Mouse (Mus musculus) liver, embryonic 14.5 days (tissue): ENCODE data around the gene Irgm2. TPM values are rescaled to one million over a fixed set of nuclear protein-coding genes. Genes with fewer than 3 reads are reported as not detected.

ENCODE experiments used
- ATAC-seq: fragments of 200-750 bp; cut with Nextera tagmentation; 2 replicates; pipeline ENCODE4 v1.8.0; 2017; ENCODE audit warnings: moderate number of reproducible peaks, mild to moderate bottlenecking, moderate library complexity; ENCODE audit not compliant: insufficient read depth
- DNase-seq, 3 experiments: peaks; one replicate each; pipeline ENCODE4 v3.0.0-alpha.2; 2012 to 2013; ENCODE audit warnings: low read depth in 3 of 3, low spot score in 3 of 3
- H3K27ac ChIP-seq: fragments of 300-500 bp; sonication (generic); 2 replicates; pipeline ENCODE4 v1.5.1; 2014; ENCODE audit warnings: moderate library complexity, mild to moderate bottlenecking, control low read depth, inconsistent platforms
- H3K27me3 ChIP-seq: fragments of 300-500 bp; sonication (generic); 2 replicates; pipeline ENCODE4 v1.6.1; 2014; ENCODE audit warnings: mild to moderate bottlenecking, low read length, moderate library complexity; ENCODE audit not compliant: control insufficient read depth, insufficient read depth
- H3K36me3 ChIP-seq: fragments of 300-500 bp; sonication (generic); replicated peaks from 2 replicates; pipeline ENCODE4 v1.6.1; 2014; ENCODE audit warnings: low read depth; ENCODE audit not compliant: control insufficient read depth, insufficient read depth
- H3K4me1 ChIP-seq, 2 experiments: fragments of 200-500 bp in 1 of 2; fragments of 300-500 bp in 1 of 2; sonication (generic) in 1 of 2; replicated peaks; 2 replicates each; pipeline ENCODE4 v1.6.1; 2012 to 2014; ENCODE audit warnings: antibody characterized with exemption in 1 of 2, inconsistent platforms in 1 of 2, low read length in 1 of 2; ENCODE audit not compliant: control insufficient read depth in 2 of 2, insufficient read depth in 2 of 2
- H3K4me2 ChIP-seq: fragments of 300-500 bp; sonication (generic); 2 replicates; pipeline ENCODE4 v1.6.1; 2014; ENCODE audit warnings: low read depth, mild to moderate bottlenecking, control low read depth, moderate library complexity
- H3K4me3 ChIP-seq, 2 experiments: fragments of 200-500 bp in 1 of 2; fragments of 300-500 bp in 1 of 2; sonication (generic) in 1 of 2; 2 replicates each; pipeline ENCODE4 v1.5.1; 2012 to 2014; ENCODE audit warnings: low read depth in 2 of 2, low read length in 2 of 2, mild to moderate bottlenecking in 2 of 2, control low read depth in 1 of 2, inconsistent platforms in 1 of 2, moderate library complexity in 1 of 2; ENCODE audit not compliant: insufficient read depth in 1 of 2
- H3K9ac ChIP-seq: fragments of 300-500 bp; sonication (generic); replicated peaks from 2 replicates; pipeline ENCODE4 v1.6.1; 2014; ENCODE audit warnings: mild to moderate bottlenecking, control low read depth, moderate library complexity
- H3K9me3 ChIP-seq: fragments of 300-500 bp; sonication (generic); 2 replicates; pipeline ENCODE4 v1.6.1; 2016; ENCODE audit warnings: low read length, mixed read lengths; ENCODE audit not compliant: control insufficient read depth
- CTCF ChIP-seq: IDR thresholded peaks from 2 replicates; pipeline ENCODE4 v1.5.1; 2016; ENCODE audit warnings: antibody characterized with exemption, low read depth, control low read depth
- EP300 ChIP-seq: IDR thresholded peaks from 2 replicates; pipeline ENCODE4 v1.6.1; 2016; ENCODE audit warnings: antibody characterized with exemption, low read depth
- WGBS: fragments of 180-500 bp; shearing (Covaris S2); extraction: QIAGEN DNeasy Blood & Tissue Kit; methylation state at CpG from one replicate; pipeline ENCODE4 v1.1.7; 2014; ENCODE audit not compliant: insufficient replicate concordance; 5-methylcytosine and 5-hydroxymethylcytosine counted together
- polyA plus RNA-seq, 2 experiments: library from polyadenylated mRNA; depleted of rRNA in 1 of 2; stranded (reverse) in 1 of 2; unstranded in 1 of 2; fragments of >200 nt; fragmentation: Nextera tagmentation in 1 of 2; extraction: Ambion mirVana in 1 of 2; gene quantifications; 2 replicates each; pipeline versions ENCODE4 v1.2.1 to v1.2.3; 2012 to 2014

Irgm2 gene
- polyA plus RNA-seq, 2 experiments = 2.8 to 3.0 TPM

DNA sequence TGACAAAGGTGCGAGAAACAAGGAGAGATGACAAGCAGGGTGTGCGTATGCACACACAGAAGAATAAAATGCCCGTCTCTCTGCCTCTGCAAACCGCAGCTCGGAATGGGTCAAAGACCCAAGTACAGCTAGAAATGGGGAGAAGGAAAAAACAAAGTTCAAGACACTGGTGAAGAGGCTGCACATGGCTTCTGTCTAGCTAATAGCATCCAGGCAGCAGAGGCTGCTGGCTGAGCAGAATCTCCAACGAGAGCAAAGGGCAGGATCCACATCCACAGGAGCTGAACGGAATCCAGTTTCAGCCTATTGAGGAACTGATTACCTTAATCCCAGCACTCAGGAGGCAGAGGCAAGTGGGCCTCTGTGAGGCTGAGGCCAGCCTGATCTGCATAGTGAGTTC lies 18.7 kb upstream of the Irgm2 start:
- no peaks in the 10 kb centered on the region for H3K4me1 ChIP-seq
- ATAC-seq = no peak
- no peak overlapping the region for H3K27ac ChIP-seq
- 83% methylated on average over 7 of the region's 7 CpGs for WGBS
- H3K27me3 ChIP-seq = no peaks in the 10 kb centered on the region
- no peaks in the 10 kb centered on the region for H3K9me3 ChIP-seq
- H3K4me2 ChIP-seq = no peak overlapping the region
- DNase-seq = no peak
- H3K9ac ChIP-seq = no peak overlapping the region
- no peak overlapping the region for H3K4me3 ChIP-seq
- H3K36me3 ChIP-seq = peaks cover 15% of the 10 kb centered on the region
- TF ChIP-seq CTCF (no peak), EP300 (no peak)

DNA sequence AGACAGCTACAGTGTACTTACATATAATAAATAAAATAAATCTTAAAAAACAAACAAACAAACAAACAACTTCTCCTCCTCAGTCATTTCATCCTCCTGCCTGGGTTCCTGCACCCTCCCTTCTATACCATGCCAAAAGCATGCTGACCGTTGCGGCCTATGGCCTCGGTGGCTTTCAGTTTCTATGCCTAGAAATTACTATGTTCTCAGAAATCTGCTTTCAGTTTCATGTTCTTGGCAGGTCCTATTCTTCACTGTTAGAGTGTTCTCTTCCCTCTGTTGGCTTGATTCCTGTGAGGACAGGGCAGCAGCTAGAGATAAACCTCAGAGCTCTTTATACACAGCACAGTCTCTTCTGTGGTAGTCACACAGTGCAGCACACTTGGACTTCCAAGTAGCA lies 15.8 kb upstream of the Irgm2 start:
- Histone ChIP-seq H3K27me3 (no peaks in the 10 kb centered on the region), H3K4me1 (no peaks in the 10 kb centered on the region), H3K4me3 (no peak overlapping the region), H3K36me3 (peaks cover 2% of the 10 kb centered on the region; the same call in 1 of the 2 replicates), H3K9me3 (no peaks in the 10 kb centered on the region), H3K27ac (no peak overlapping the region), H3K9ac (no peak overlapping the region), H3K4me2 (no peak overlapping the region)
- ATAC-seq (no peak), DNase-seq (no peak)
- TF ChIP-seq CTCF (no peak), EP300 (no peak)
- 80% methylated on average over 3 of the region's 3 CpGs for WGBS

DNA sequence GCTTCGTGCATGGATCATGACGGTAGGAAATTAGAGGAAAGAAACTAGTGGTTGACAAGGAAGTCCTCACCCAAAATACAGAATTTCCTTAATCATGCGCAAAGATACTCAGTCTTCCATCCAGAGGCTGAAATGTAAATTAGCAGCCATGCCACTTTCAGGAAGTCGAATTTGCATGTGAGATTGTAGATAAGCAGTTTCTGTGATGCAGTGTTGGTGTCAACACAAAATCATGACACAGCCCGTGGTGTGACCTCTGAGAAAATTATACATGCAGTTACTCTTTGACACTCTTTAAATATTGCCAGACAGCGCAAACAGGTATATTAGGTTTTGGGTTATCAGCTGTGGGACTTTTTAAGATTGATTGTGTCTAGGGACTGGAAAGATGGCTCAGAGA lies 9.7 kb upstream of the Irgm2 start:
- H3K9ac ChIP-seq = no peak overlapping the region
- no peaks in the 10 kb centered on the region for H3K9me3 ChIP-seq
- ATAC-seq (no peak), DNase-seq (no peak)
- H3K27me3 ChIP-seq = no peaks in the 10 kb centered on the region
- TF ChIP-seq CTCF = no peak
- no peak for TF ChIP-seq EP300
- no peak overlapping the region for H3K27ac ChIP-seq
- no peak overlapping the region for H3K4me3 ChIP-seq
- no peak overlapping the region for H3K4me2 ChIP-seq
- H3K4me1 ChIP-seq = peaks cover 0 to 4% of the 10 kb centered on the region in 2 experiments; a peak in 2 of 4 replicates
- no peaks in the 10 kb centered on the region for H3K36me3 ChIP-seq
- WGBS = 80% methylated on average over 6 of the region's 6 CpGs

DNA sequence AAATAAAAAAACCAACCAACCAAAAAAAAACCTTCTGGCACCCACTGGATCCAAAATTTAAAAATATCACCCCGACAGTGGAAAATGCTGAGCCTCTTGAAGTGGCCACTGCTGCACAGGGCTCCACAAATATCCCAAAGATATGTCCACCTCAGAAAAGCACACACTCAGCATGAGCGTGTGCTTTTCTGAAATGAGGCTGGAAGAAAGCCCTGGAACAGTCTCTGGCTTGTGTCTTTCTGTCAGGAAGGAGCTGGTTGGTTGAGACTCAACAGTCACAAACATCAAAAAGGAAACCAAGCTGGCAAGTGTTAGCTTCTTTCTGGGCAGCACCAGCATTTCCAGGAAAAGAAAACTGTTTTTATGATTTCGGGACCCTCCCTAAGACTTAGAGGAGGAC lies 6.1 kb upstream of the Irgm2 start:
- 57% methylated on average over 3 of the region's 3 CpGs for WGBS
- H3K4me2 ChIP-seq = no peak overlapping the region
- H3K36me3 ChIP-seq = no peaks in the 10 kb centered on the region
- H3K4me3 ChIP-seq = no peak overlapping the region
- no peaks in the 10 kb centered on the region for H3K27me3 ChIP-seq
- no peak overlapping the region for H3K27ac ChIP-seq
- no peaks in the 10 kb centered on the region for H3K9me3 ChIP-seq
- H3K4me1 ChIP-seq = peaks cover 0 to 4% of the 10 kb centered on the region in 2 experiments; a peak in 2 of 4 replicates
- DNase-seq = no peak
- no peak overlapping the region for H3K9ac ChIP-seq
- no peak for TF ChIP-seq CTCF
- TF ChIP-seq EP300 = no peak
- ATAC-seq = no peak

DNA sequence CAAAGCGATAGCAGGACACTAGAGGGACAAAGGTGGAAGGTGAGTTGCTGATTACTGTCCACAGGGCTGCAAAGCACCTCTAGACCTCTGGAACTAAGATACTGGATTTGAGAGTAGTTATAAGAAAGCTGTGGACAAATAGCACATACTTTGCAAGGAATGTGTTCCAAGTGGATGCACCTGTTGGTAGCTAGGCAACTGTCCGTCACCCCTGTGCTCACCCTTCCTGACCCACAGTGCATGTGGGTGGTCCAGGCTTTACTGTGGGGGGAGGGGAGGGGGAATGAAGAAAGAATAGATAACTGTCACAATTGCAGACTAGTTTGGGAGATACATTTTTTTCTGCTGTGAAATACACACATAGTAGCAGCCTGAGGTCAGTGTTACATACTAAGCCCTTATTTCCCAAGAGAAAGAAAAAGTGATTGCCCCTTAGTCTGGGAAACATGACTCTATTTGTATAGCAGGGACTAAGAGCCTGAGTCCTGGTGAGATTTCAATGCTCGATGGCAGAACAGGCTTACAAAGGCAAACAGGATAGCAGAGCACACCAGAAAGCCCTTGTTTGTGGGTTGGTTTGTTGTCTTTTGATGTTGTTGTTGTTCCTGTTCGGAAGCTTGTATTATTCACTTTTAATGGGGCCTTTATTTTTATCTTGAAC lies 5.4 kb upstream of the Irgm2 start:
- Histone ChIP-seq H3K9ac (no peak overlapping the region), H3K4me2 (no peak overlapping the region), H3K27me3 (no peaks in the 10 kb centered on the region), H3K9me3 (no peaks in the 10 kb centered on the region), H3K36me3 (no peaks in the 10 kb centered on the region), H3K4me3 (no peak overlapping the region), H3K27ac (no peak overlapping the region), H3K4me1 (peaks cover 0 to 8% of the 10 kb centered on the region in 2 experiments; a peak in 2 of 4 replicates)
- TF ChIP-seq CTCF (no peak), EP300 (no peak)
- no peak for ATAC-seq
- no peak for DNase-seq
- 44% methylated on average over 4 of the region's 4 CpGs for WGBS
